Mouse (Mus musculus) heart, embryonic 10.5 days (tissue): ENCODE data around the gene Rnf39. TPM values are rescaled to one million over a fixed set of nuclear protein-coding genes. Genes with fewer than 3 reads are reported as not detected.
A peak's percentile ranks its signal among the peaks of the same experiment; 100 is the strongest.
"Not testable (repeated sequence)": the region's sequence is repeated elsewhere in the genome, so short reads cannot be mapped to it uniquely, and the experiment has no call there.

Source experiments
- DNase-seq: peaks from one replicate; pipeline ENCODE4 v3.0.0-alpha.2; 2017; ENCODE audit warnings: low spot score
- H3K27ac ChIP-seq: fragments of 300-500 bp; sonication (generic); 2 replicates; pipeline ENCODE4 v1.5.1; 2016; ENCODE audit warnings: mild to moderate bottlenecking
- H3K27me3 ChIP-seq: fragments of 300-500 bp; sonication (generic); 2 replicates; pipeline ENCODE4 v1.6.1; 2016; ENCODE audit warnings: mild to moderate bottlenecking; ENCODE audit not compliant: poor library complexity, insufficient read depth, severe bottlenecking
- H3K36me3 ChIP-seq: fragments of 300-500 bp; sonication (generic); 2 replicates; pipeline ENCODE4 v1.6.1; 2016; ENCODE audit warnings: mild to moderate bottlenecking, moderate library complexity
- H3K4me1 ChIP-seq: fragments of 300-500 bp; sonication (generic); 2 replicates; pipeline ENCODE4 v1.6.1; 2016; ENCODE audit warnings: mild to moderate bottlenecking
- H3K4me3 ChIP-seq: fragments of 300-500 bp; sonication (generic); 2 replicates; pipeline ENCODE4 v1.5.1; 2016; ENCODE audit warnings: mild to moderate bottlenecking, moderate library complexity
- H3K9me3 ChIP-seq: fragments of 300-500 bp; sonication (generic); 2 replicates; pipeline ENCODE4 v1.6.1; 2016; ENCODE audit warnings: mild to moderate bottlenecking, moderate library complexity
- WGBS: fragments of 180-500 bp; shearing (Covaris S2); methylation state at CpG from one replicate; pipeline ENCODE4 v1.1.7; 2016; 5-methylcytosine and 5-hydroxymethylcytosine counted together
- polyA plus RNA-seq: library from polyadenylated mRNA; unstranded; fragments of >200 nt; fragmentation: Nextera tagmentation; extraction: Ambion mirVana; gene quantifications from 2 replicates; pipeline ENCODE4 v1.2.1, GENCODE M21; 2016

Rnf39 gene
- polyA plus RNA-seq, 1 experiment from 2014 or later, result not detected

DNA sequence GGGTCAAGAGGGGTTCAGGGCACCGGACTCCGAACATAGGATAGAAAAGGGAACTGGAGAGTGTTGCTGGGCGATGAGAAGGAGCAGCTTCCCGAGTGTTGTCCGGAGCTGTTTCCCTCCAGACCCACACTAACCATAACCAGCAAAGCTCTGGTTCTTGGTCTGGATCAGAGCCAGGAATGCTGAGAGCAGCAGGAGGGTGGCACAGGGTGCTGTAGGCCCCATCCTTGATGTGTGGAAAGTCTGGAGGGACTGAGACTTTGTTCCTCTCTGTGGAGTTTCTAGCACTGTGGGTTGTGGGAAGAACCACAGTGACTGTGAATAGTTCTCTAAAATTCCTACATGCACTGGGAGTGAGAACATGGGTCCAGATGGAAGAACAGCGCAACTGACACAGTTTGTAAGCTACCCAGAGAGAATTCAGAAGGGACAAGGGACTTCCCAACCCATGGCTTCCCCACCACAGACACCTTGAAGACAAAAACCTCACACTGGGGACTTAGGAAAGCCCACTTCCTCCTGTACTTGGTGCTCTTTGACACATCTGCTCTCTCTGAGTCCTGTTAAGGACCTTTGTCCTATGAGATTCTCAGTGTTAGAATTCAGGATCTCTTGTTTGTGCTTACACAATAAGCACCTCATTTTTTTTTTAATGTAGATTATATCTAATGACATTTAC, 28.6 kb downstream of the Rnf39 start:
- no peaks in the 10 kb centered on the region for H3K9me3 ChIP-seq
- no peak overlapping the region for H3K4me3 ChIP-seq
- H3K27ac ChIP-seq, result no peak overlapping the region
- no peaks in the 10 kb centered on the region for H3K4me1 ChIP-seq
- H3K27me3 ChIP-seq, result no peaks in the 10 kb centered on the region
- H3K36me3 ChIP-seq, result no peaks in the 10 kb centered on the region
- DNase-seq, result no peak
- 83% methylated on average over 6 of the region's 6 CpGs for WGBS

GRCm38 (mm10) chr17:36972791-36973190, 30.1 kb downstream of the Rnf39 start:
- WGBS, result 62% methylated on average over 3 of the region's 3 CpGs
- Histone ChIP-seq H3K27ac (no peak overlapping the region), H3K4me1 (no peaks in the 10 kb centered on the region), H3K9me3 (no peaks in the 10 kb centered on the region), H3K27me3 (no peaks in the 10 kb centered on the region), H3K36me3 (no peaks in the 10 kb centered on the region), H3K4me3 (no peak overlapping the region)
- no peak for DNase-seq

- no peaks in the 10 kb centered on the region for H3K36me3 ChIP-seq
- DNase-seq, result no peak
- no peaks in the 10 kb centered on the region for H3K4me1 ChIP-seq
- no peaks in the 10 kb centered on the region for H3K9me3 ChIP-seq
- no peaks in the 10 kb centered on the region for H3K27me3 ChIP-seq
- H3K4me3 ChIP-seq, result no peak overlapping the region
- H3K27ac ChIP-seq, result no peak overlapping the region
- WGBS, result 76% methylated on average over 8 of the region's 8 CpGs
Observed at GRCm38 (mm10) chr17:36973271-36973787, 30.6 kb downstream of the Rnf39 start.

- 8% methylated on average over 18 of the region's 18 CpGs for WGBS
- Histone ChIP-seq H3K4me1 (peaks cover 12% of the 10 kb centered on the region), H3K36me3 (no peaks in the 10 kb centered on the region), H3K27ac (peak within 1 kb of the TSS; percentile 44), H3K27me3 (no peaks in the 10 kb centered on the region; the same call in 1 of the 2 replicates), H3K4me3 (peak within 1 kb of the TSS; percentile 50), H3K9me3 (no peaks in the 10 kb centered on the region)
- no peak for DNase-seq
Observed at GRCm38 (mm10) chr17:36981221-36981813, 38.6 kb downstream of the Rnf39 start, which contains the start of gene 2410137M14Rik. TSS of gene 2410137M14Rik (minus strand) at chr17:36981237.

DNA sequence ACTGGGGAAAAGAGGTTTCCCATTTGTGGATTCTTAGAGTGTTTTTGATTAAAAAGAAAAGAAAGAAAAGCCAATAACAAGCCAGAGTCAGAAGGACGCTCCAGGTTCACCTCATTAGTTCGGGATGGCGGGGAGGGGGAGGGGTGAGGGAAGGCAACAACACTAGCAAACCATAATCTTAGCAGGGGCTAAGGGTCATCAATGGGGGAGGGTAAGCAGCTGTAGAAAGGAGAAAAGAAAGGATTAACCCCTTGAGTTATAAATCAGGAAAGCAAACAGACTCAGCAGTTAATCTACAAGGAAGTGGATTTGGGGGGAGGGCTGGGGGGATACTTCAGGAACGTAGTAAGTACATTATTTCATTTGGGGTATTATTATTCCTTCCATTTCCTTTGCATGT, 39.1 kb downstream of the Rnf39 start:
- Histone ChIP-seq H3K27me3 (peaks cover 2% of the 10 kb centered on the region; the same call in 1 of the 2 replicates), H3K27ac (no peak overlapping the region), H3K4me3 (peak overlapping the region; percentile 50), H3K4me1 (peaks cover 12% of the 10 kb centered on the region), H3K36me3 (no peaks in the 10 kb centered on the region), H3K9me3 (no peaks in the 10 kb centered on the region)
- 3% methylated on average over 4 of the region's 4 CpGs for WGBS
- DNase-seq, result no peak

DNA sequence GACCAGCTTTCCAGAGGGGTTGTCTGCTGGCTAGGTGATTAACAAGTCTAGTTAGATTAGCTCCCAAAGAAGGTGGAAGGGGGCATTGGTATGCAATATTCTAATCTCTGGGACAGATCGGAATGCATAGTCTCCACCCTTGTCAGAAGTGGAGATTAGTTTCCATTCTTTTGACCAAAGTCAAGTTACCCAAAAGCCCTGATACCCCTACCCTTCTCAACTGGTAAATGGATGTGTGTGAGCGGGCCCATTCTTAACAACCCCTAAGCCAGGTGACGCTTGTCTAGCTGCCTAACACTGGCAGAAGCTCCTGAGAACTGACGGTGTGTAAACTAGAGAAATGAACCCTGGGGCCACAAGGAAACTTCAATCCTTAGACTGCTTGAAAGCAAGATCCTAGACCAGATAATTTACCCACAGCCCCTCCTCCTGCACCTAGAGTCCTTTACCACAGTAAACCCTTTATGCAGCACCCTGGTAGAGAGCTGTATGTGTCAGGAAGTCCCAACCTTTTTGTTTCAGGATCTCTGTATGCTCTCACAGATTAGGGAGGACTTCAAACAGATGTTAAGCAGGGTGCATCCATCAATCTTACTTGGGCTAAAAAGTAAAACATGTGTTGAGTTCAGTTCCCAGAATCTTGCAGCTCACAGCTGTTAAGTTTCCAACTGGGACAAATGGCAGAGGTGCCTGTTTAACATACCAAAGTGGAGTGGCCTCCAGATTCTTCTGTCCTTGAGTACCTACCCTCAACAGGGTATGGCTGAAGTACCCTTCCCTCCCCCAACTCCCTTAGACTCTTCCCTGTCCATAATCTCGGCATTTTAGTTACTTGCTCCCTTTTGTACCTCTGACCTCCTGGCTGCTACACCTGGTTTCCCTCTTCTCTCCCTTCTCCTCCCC, 39.8 kb downstream of the Rnf39 start:
- no peaks in the 10 kb centered on the region for H3K9me3 ChIP-seq
- no peaks in the 10 kb centered on the region for H3K36me3 ChIP-seq
- DNase-seq, result no peak
- peaks cover 8% of the 10 kb centered on the region for H3K27me3 ChIP-seq
- no peak overlapping the region for H3K27ac ChIP-seq
- peaks cover 12% of the 10 kb centered on the region for H3K4me1 ChIP-seq
- WGBS, result 29% methylated on average over 5 of the region's 5 CpGs
- H3K4me3 ChIP-seq, result peak overlapping the region; percentile 50; the same call in 1 of the 2 replicates

DNA sequence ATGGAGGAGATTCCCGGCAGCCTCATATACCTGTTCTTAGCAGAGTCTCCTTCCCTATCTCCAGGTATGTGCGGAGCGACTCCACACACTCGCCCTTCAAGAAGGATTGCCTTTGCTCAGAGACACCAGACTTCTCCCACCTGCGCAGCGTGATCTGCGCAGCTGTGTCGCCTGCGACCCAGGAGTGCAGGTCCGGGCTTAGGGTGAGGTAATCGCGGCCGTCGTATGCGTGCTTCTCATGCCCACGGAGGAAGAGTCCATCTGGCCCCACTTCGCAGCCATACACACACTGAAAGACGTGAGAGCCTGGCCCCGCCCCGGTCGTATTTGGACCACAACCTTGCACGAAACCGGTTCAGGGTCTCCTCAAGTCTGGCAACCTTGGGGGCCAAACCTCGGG, 45.8 kb downstream of the Rnf39 start:
- Histone ChIP-seq H3K27me3 (peaks cover 40% of the 10 kb centered on the region), H3K9me3 (no peaks in the 10 kb centered on the region), H3K36me3 (no peaks in the 10 kb centered on the region), H3K4me3 (peak overlapping the region; percentile 54), H3K27ac (no peak overlapping the region), H3K4me1 (peaks cover 5% of the 10 kb centered on the region; the same call in 1 of the 2 replicates)
- DNase-seq, result no peak
- 3% methylated on average over 24 of the region's 24 CpGs for WGBS

GRCm38 (mm10) chr17:36989437-36989836, 46.7 kb downstream of the Rnf39 start, which contains the start of gene H2-M5:
TSS of gene H2-M5 (minus strand) at chr17:36989537.
- Histone ChIP-seq H3K4me3 (peak within 1 kb of the TSS; percentile 54), H3K9me3 (no peaks in the 10 kb centered on the region), H3K4me1 (peaks cover 5% of the 10 kb centered on the region; the same call in 1 of the 2 replicates), H3K36me3 (no peaks in the 10 kb centered on the region), H3K27ac (no peak within 1 kb of the TSS), H3K27me3 (peaks cover 40% of the 10 kb centered on the region)
- DNase-seq, result no peak
- 21% methylated on average over 5 of the region's 5 CpGs for WGBS

GRCm38 (mm10) chr17:36990630-36991029, 47.9 kb downstream of the Rnf39 start:
- WGBS, result 88% methylated on average over 6 of the region's 6 CpGs
- DNase-seq, result not testable (repeated sequence)
- peaks cover 40% of the 10 kb centered on the region for H3K27me3 ChIP-seq

GRCm38 (mm10) chr17:36992336-36993104, 49.8 kb downstream of the Rnf39 start:
- no peaks in the 10 kb centered on the region for H3K9me3 ChIP-seq
- H3K4me3 ChIP-seq, result no peak overlapping the region
- peaks cover 8% of the 10 kb centered on the region for H3K4me1 ChIP-seq
- H3K27ac ChIP-seq, result no peak overlapping the region
- 54% methylated on average over 3 of the region's 3 CpGs for WGBS
- H3K36me3 ChIP-seq, result no peaks in the 10 kb centered on the region
- no peak for DNase-seq
- H3K27me3 ChIP-seq, result peaks cover 32% of the 10 kb centered on the region

More at GRCm38 (mm10) chr17:36990630-36991029, 47.9 kb downstream of the Rnf39 start:
- H3K36me3 ChIP-seq, H3K27ac ChIP-seq, H3K4me3 ChIP-seq, H3K4me1 ChIP-seq, H3K9me3 ChIP-seq: not testable (repeated sequence)

GRCm38 (mm10) chr17:36993770-36994325, 51.1 kb downstream of the Rnf39 start:
- 79% methylated on average over 4 of the region's 4 CpGs for WGBS

GRCm38 (mm10) chr17:36994528-36994927, 51.8 kb downstream of the Rnf39 start:
- Histone ChIP-seq H3K27ac (no peak overlapping the region), H3K9me3 (no peaks in the 10 kb centered on the region), H3K36me3 (no peaks in the 10 kb centered on the region), H3K27me3 (peaks cover 12% of the 10 kb centered on the region), H3K4me3 (no peak overlapping the region), H3K4me1 (peaks cover 3% of the 10 kb centered on the region)
- WGBS, result 73% methylated on average over 2 of the region's 2 CpGs
- no peak for DNase-seq

More at GRCm38 (mm10) chr17:36993770-36994325, 51.1 kb downstream of the Rnf39 start:
- Histone ChIP-seq H3K36me3 (no peaks in the 10 kb centered on the region), H3K9me3 (no peaks in the 10 kb centered on the region), H3K4me3 (no peak overlapping the region), H3K27me3 (peaks cover 19% of the 10 kb centered on the region), H3K4me1 (peaks cover 3% of the 10 kb centered on the region), H3K27ac (no peak overlapping the region)
- DNase-seq, result no peak
